Mouse (Mus musculus) heart, adult 18-20 months (tissue): Measurements from ENCODE around the gene Lhx5. TPM values are rescaled to one million over a fixed set of nuclear protein-coding genes. Genes with fewer than 3 reads are reported as not detected.

Experiments
- DNase-seq, 2 experiments: peaks; one replicate each; pipeline ENCODE4 v3.0.0; 2021 to 2022; ENCODE audit warnings: mixed read lengths in 1 of 2
- total RNA-seq, 2 experiments: library from RNA; stranded (reverse); gene quantifications; 2 replicates each; pipeline ENCODE4 v1.2.3; 2021

The Lhx5 gene
- total RNA-seq, 2 experiments from 2014 or later: not detected

DNA sequence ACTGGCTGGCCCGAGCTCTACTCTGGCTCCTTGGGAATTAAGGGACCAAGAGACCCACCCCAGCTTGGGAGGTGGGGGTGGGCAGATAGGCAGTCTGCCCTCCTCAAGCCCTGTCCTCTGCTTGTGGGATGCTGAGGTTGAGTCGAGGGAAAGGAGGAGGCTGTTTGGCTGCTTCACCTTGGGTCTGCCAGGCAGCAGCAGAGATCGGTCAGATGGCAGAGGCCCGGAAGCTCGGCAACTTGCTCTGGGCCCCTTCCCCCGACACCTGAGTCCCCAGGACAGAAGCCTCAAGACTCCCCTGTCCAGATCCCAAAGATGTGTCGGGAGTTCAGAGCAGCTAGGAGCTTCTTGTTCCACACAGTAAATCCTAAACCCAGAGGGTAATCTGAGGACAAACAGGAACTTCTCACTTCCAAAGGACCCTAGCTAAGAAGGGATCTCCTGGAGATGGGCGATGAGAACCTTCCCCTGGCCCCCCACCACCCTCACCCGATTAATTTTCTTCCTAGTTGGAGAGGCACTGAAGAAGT is 1.1 kb downstream of the Lhx5 start:
- DNase-seq: no peak

DNA sequence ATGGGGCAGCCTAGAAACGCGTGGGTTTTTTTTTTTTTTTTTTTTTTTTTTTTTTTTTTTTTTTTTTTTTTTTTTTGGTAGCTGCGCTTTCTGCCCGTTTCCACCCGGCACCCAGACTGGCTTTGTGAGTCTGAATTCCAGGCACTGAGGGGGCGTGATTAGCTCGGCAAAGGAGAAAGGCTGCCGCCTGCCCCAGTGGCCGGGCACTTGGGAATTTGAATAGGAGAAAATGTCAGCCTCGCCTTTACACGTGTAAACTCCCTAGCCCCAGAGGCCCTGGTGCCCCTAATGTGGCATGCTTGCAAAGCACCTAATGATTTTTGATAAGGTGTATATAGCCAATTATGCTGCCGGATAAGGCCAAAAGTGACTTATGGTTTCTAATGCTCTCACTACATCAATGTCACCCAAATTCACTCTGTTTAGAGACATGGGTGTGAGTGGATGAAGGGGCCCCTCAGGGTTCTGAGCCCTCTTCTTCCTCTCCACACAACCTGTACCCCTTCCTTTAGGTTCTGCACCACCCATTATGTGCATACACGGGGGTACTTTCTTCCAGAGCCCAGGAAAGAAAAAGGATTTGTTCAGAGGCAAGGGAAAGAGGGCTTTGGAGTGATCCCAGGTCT is 1.7 kb downstream of the Lhx5 start:
- no peak for DNase-seq

DNA sequence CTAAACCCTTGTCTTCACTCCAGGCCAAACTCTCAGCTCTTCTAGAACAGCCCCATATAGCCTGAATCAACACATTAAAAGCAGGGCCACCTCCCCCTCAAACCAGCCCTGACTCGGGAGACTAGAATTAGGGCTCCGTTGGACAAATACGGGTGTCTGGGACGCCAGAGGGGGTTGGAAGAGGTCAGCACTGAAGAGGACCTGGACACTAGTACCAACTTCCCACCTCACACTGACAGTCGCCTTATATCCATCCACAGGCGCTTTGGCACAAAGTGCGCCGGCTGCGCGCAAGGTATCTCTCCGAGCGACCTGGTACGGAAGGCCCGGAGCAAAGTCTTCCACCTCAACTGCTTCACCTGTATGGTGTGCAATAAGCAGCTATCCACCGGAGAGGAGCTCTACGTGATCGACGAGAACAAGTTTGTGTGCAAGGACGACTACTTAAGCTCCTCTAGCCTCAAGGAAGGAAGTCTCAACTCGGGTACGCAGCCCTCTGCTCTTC is 2.8 kb downstream of the Lhx5 start:
- DNase-seq: no peak

DNA sequence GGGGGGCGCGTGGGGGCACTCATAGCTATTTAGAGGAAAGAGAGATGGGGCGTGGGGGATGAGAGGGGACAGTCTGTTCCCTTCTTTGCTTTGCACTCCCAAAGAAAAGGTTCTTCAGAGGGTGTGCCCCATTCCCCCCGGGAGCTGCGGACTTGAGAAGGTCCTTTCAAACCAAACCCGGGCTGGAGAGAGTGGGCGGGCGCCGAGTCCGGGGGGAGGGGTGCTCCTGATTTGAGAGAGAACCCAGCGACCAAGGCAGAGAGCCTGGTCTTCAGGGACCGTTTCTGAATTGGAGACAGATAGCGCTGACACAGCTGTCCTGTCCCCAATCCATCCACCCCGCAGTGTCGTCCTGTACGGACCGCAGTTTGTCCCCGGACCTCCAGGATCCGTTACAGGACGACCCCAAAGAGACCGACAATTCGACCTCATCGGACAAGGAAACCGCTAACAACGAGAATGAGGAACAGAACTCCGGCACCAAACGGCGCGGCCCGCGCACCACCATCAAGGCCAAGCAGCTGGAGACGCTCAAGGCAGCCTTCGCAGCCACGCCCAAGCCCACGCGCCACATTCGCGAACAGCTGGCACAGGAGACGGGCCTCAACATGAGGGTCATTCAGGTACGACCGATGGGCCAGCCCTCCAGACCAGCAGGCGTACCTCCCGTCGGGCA is 3.6 kb downstream of the Lhx5 start:
- no peak for DNase-seq

DNA sequence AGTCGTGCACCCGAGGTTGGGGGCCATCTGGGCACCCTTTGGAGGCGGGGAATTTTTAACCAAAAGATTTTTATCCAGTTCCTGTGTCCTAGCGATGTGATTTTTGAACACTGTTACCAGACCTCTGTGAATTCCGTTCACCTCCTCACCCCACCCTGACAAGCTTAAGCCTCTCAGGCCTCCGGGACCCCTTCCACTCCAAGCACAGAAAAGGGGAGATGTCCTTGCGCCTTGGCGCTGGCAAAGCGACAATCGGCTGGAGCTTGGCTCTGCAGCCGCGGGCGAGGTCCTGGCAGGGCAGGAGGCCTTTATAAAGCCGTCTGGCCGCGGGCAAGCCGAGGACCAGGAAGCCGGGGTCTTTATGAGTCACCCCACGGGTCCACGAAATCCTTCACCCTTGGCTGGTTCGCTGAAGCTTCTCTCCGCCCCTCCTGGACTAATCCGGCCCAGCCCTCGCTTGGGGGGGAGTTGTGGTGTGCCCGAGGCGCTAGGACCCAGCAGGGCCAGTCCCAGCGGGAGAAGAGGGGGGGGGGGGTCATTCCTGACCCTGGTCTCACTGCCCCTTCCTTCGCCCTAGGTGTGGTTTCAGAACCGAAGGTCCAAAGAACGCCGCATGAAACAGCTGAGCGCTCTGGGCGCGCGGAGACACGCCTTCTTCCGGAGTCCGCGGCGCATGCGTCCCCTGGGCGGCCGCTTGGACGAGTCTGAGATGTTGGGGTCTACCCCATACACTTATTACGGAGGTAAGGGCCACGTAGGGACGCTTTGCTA is 4.4 kb downstream of the Lhx5 start:
- DNase-seq: peak in 1 of 2 experiments; percentile 10

DNA sequence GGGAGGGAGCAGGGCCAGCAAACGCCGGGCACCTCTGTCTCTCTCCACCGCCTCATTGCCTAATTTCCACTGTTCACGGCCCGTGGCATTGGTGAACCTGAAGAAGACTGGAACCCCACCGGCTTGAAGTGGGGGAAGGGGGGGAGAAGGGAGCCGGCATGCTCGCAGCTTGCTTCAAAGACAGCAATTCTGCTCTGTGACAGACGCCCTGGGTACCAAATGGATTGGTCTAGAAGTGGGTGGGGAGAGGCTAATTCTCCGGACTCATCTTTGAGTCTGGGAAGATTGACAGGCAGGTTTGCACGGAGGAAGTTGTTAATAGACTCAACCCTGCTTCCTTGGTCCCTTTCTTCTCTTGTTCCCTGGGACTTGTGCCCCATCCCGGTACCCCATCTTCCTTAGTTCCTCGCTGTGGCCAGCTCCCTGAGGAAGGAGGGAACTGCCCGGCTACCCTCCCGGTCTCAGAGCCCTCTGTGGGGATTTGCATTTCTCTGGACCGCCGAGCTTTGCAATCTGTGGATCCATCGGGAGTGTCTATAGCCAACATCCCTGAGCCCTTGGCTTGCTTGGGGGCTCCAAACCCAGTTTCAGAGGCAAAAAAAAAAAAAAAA is 5.5 kb downstream of the Lhx5 start:
- DNase-seq: no peak

DNA sequence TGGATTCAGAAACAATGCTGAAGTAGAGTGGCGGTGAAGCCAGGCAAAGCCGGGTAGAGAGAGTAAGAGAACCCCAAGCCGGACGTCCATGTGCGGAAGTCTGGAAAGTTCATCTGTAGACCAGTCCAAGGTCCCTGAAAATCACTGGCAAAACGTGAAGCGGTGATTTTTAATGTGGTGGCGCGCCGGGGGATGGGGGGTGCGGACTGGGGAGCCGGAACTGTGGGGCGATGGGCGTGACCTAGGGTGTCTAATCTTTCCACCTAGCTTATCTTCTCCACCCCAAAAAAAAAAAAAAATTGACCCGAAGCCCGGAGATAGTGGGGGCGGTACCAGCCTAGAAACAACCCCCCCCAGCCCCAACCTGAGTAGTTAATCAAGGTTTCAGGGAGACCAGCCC is 6.0 kb downstream of the Lhx5 start:
- no peak for DNase-seq

DNA sequence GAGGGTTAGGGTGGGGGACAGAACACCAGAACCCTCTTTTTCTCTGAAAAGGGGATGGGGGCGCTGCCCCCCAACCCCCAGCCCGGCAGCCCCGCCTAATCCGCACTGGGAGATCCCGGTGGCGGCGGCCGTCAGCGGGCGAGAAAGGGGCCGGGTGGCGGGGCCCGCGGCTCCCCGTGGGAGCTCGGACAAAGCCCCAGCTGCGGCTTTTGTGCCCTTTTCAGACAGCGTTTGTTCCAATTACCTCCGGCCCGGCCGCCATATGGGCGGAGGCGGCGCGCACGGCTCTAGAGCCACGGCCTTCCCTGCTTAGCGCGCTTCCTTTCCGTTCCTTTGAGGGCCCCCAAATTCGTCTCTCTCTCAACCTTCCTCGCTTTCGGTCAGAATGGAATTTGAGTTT is 6.5 kb downstream of the Lhx5 start:
- no peak for DNase-seq

DNA sequence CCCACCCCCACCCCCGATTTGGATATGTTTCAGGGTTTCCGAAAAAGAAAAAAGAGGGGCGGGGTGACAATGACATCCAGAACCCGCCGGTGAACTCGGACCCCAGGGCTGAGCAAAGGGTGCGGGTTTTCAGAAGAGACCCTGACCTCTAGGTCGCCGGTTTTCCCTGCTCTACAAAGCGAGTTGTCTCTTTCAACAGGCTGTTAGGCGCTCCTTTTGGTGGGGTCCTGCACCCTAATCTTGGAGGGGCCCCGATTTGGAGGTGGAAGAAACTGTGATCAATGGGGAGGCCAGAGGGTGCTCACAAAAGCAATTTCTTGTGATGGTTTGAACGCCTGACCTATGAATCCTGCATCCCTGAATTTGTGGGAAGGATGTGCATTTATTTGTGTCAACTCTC is 7.0 kb downstream of the Lhx5 start:
- no peak for DNase-seq

DNA sequence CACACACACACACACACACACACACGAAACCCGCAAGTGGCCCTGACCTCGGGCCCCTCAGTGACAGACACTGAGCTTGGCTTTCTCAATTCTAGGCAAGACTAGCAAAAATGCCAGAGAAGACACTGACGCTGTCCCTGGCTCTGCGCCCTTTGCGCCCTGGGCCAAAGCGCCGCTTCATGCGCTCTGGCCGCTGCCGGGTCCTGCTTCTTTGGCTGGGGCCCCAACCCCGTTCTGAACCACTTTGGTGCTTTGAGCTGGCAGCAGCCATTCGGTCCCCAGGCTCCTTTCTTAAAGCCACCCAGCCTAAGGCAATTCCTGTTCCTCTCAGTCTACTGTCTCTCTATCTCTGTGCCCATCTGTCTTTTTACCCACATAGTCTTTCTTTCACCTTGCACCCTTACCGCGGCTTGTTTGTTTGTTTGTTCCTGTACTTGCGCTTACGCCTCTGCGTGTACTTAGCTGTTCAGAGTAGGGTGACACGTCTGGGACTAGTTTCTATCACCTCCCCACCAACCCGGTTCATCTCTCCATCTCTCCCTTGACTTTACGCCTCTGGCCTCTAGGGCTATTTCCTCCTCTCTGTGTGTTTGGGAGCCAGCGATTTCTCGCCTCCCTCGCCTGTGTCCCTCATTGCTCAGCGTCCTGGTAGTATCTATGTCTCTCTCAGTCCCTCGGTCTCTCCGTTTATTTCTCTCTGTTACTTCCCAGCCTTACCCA is 7.7 kb downstream of the Lhx5 start:
- DNase-seq: no peak

DNA sequence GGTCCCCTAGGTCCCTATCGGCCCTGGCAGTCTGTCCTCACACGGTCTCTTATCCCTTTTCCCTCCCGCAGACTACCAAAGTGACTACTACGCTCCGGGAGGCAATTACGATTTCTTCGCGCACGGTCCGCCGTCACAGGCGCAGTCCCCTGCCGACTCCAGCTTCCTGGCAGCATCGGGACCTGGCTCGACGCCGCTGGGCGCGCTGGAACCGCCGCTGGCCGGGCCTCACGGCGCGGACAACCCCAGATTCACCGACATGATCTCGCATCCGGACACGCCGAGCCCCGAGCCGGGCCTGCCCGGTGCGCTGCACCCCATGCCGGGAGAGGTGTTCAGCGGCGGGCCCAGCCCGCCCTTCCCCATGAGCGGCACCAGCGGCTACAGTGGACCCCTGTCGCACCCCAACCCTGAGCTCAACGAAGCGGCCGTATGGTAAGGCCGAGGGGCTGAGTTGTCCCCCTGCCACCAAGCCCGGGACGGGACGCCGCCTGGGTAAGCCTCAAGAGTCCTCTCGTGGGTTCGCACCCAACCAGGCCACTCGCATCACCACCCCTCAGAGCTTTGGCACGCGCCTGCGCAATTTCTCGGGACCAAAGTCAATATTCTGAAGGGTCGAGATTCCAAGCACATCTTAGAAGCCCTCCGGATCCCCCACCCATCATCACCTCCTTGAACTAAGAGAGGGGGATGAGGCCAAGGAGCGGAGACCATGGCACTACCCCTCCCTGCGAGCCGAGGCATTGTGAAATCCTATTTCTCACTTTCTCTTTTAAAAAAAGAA is 8.6 kb downstream of the Lhx5 start:
- peak; percentile 20 to 35 for DNase-seq

DNA sequence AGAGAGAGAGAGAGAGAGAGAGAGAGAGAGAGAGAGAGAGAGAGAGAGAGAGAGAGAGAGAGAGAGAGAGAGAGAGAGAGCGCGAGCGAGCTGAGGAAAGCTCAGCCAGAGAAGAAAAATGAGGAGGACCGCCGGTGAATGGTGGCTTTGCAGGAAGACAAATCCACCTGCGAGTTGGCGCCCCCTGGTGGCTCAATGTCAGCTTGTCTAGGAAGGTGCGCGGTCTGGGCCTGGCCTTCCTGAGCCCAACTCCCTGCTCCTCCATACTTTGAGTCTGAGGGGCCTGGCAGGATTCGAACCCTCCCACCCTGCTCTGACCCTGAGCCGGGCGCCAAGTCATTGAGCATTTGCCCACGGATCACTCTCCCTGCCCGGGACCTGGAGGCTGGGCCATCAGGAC is 9.2 kb downstream of the Lhx5 start:
- peak; percentile 76 to 94 for DNase-seq

DNA sequence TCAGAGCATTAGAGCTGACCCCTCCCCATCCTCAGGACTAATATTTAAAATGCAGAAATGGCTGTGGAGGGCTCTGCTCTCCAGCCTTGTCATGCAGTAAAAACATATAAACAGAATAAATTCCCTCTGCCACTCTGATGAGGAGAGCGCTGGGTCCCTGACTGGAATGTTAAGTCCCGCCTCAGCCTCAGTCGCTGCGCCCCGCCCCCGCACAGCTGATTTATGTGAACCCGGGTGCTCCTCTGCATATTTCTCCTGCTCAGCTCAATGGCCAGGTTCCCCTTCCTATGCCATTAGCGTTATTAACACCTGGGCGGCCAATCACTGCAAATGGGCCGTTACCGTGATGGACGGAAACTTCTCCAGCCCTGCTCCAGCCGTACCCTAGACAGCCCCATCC is 15.8 kb downstream of the Lhx5 start:
- no peak for DNase-seq

DNA sequence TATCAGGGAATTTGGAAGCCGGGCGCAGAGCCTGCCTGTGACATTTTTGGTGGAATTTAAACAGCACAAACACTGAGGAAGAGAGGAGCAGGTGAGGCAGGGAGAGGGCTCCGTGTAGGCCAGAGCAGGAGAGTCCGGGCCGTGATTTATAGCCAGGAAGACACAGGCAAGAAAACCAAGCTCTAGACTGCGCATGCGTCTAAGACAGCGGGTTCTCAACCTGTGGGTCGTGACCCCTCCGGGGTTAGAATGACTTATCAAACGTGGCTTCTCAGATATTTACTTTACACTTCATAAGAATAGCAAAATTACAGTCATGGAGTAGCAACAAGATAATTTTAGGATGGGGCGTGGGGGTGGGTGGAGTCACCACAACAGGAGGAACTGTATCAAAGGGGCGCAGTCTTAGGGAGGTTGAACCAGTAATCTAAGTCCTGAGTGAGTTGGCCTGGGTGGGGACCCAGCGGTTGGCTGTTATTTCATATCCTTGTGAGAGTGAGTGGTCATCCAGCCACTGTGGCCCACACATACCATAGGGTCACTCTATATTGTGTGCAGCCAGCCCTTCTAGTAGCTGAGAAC is 23.3 kb downstream of the Lhx5 start:
- no peak for DNase-seq

DNA sequence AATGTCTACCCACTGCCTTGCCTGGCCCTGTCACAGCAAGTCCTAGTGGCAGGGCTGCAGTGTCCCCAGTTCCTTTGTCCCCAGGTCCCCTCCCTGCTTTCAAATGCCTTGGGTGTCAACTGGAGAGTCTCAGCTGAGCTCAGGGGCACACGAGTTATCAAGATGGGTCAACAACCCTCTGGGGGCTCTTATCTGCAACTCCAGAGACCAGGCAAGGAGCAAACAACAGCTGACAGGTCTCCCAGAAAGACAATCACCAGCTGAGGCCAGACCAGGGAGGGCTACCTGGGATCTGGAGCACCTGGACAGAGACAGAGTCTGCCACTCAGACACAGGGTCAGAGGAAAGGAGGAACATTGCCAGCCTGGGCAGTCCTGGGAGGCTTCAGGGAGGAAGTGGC is 24.8 kb downstream of the Lhx5 start:
- DNase-seq: no peak

DNA sequence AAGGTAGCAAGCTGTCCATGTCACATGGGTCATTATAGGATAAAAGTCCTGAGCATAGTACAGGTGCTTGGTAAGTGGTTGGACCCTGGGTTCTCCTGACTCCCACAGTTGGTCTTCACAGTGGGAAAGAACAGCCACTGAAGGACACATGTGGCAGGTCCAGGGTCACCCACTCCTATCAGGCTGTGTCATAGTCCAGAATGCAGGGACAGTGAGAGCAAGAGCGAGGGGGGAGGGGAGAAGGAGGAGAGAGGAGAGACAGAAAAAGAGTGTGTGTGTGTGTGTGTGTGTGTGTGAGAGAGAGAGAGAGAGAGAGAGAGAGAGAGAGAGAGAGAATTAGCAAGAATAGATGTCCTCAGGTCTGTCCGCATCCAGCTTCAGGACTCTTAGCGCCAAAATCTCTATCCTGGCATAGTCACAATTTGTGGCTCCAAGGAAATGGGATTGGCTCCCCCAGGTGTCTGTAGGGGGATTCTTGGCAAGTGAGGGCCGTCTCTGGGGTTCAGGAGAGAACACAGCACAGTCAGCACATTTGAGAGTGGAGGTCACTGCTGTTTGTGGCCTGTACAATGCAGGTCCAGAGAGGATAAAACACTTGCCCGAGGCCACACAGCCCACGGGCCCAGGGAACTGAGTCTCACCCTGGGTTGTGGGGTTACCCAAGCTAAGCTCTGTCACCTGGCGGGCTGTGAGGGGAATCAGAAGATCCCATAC is 25.5 kb downstream of the Lhx5 start:
- no peak for DNase-seq

DNA sequence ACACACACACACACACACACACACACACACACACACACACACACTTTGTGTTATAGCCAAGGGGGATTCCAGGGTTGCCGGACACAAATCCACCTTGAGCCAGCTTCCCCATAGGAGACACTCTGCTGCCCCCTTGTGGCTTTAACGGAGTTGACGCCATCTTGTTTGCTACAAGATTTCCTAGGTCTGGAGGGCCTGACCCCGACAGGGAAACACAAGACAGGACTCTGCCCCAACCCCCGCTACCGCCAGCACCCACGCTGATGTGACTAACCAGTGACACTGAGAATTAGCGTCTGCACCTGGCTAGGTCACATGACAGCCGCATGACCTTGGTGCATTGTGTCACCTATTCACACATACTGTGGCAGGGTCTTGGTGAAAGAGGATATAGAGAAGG is 26.1 kb downstream of the Lhx5 start:
- DNase-seq: peak in 1 of 2 experiments; percentile 49

DNA sequence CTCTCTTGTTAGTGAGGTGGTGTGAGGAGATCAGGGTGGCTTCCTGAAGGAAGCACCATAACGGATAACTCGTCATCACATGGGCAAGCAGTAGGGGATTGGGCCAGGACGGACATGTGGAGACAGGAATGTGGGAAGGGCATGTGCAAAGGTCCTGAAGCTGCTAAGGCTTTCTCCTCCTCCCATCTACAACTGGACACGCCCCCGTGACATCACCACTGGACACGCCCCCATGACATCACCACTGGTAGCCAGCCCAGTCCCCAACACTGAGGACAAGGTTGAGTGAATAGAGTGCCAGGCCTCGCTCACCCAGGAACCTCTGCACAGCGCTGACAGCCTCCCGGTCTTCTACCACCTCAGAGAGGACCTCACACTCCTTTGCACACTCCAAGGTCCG is 27.6 kb downstream of the Lhx5 start:
- DNase-seq: no peak

DNA sequence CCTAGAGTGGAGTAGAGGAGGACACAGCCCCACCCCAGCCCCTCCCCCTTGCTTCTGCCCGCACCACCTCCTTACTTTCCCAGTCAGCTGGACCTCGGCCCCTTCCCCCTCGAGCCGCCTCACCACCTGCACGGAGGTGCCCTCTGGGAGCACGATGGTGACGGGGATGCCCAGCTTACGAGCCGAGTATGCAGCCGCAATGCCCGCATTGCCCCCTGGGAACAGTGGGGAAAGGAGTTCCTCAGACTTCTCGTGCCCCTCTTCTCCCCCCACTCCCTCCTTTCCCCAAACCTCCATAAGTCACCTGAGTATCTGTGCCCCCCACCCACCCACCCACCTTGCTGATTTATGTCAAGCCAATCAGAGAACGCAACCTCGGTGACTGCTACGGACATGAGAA is 30.4 kb downstream of the Lhx5 start:
- no peak for DNase-seq

DNA sequence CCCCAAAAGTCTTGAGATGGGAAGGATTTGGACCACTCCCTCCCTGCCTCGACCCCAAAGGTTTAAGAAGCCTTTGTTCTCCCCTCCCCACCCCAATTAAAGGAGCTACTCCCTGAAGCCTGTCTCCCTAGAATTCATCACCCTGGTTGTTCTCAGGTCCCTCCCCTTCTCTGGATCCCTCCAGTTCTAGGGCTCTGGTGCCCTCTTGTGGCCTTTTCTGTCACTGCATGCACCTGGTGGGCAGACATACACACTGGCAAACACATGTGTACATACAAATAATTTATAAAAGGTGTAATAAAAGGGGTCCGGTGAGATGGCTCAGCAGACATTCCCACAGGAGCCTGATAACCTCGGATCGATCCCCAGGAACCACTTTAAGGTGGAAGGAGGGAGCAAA is 32.8 kb downstream of the Lhx5 start:
- DNase-seq: no peak
